Comparison of ENCODE assay signal across 8 mouse cellular contexts in genomic region chr4:132973814-132974398, GRCm38 (mm10). TPM values are rescaled to one million over a fixed set of nuclear protein-coding genes. Genes with fewer than 3 reads are reported as not detected.
DNase-seq lines count a peak whose midpoint lies in the region; ATAC-seq lines count a peak whose summit lies in the region.

Fgr (plus strand) TSS chr4:132974095.

- ATAC-seq in heart, embryonic 11.5 days (replicated peaks; ENCODE audit: insufficient number of reproducible peaks, low FRiP score, low TSS enrichment): no peak
- no peak for ATAC-seq in forebrain, embryonic 16.5 days
- no peak for ATAC-seq in limb, embryonic 11.5 days (ENCODE audit: insufficient number of reproducible peaks, low FRiP score, low TSS enrichment, low read depth)
- no peak for ATAC-seq in midbrain, embryonic 16.5 days
- ATAC-seq in erythroid progenitor cell, adult 5-6 weeks (replicated peaks; ENCODE audit: low FRiP score, poor library complexity, severe bottlenecking): no peak

- no peak within 1 kb of the TSS for H3K27ac ChIP-seq in heart, embryonic 11.5 days (ENCODE audit: low read depth, low read length)
- no peak within 1 kb of the TSS for H3K27ac ChIP-seq in forebrain, embryonic 16.5 days (ENCODE audit: low read length)
- H3K27ac ChIP-seq in limb, embryonic 11.5 days (replicated peaks; ENCODE audit: low read depth, low read length): peak within 1 kb of the TSS; percentile 62; the same call in 1 of the 2 replicates
- H3K27ac ChIP-seq in midbrain, embryonic 16.5 days (ENCODE audit: low read length): peak within 1 kb of the TSS; percentile 28; the same call in 1 of the 2 replicates

- peak within 1 kb of the TSS; percentile 44; the same call in 1 of the 2 replicates for H3K9ac ChIP-seq in heart, embryonic 11.5 days (ENCODE audit: low read depth, low read length)
- H3K9ac ChIP-seq in forebrain, embryonic 16.5 days (replicated peaks; ENCODE audit: low read depth, low read length): no peak within 1 kb of the TSS
- H3K9ac ChIP-seq in limb, embryonic 11.5 days (ENCODE audit: low read length): peak within 1 kb of the TSS; percentile 54
- H3K9ac ChIP-seq in midbrain, embryonic 16.5 days (ENCODE audit: low read depth, low read length): no peak within 1 kb of the TSS

- 10% methylated on average over 21 of the region's 21 CpGs for WGBS in heart, embryonic 11.5 days (ENCODE audit: insufficient replicate concordance)
- WGBS in forebrain, embryonic 16.5 days: 8% methylated on average over 21 of the region's 21 CpGs
- WGBS in limb, embryonic 11.5 days: 13% methylated on average over 21 of the region's 21 CpGs
- WGBS in midbrain, embryonic 16.5 days: 12% methylated on average over 21 of the region's 21 CpGs

- no peak for DNase-seq in heart, postnatal 10 days
- no peak for DNase-seq in limb, embryonic 11.5 days (ENCODE audit: low spot score)
- no peak for DNase-seq in right cerebral cortex, postnatal 4 days
- DNase-seq in frontal cortex, postnatal 10 days (ENCODE audit: low spot score in 2 of 2): no peak

- peaks cover 39% of the 10 kb centered on the region for H3K27me3 ChIP-seq in heart, embryonic 11.5 days (ENCODE audit: control insufficient read depth, insufficient read depth, low read length)
- peaks cover 20% of the 10 kb centered on the region for H3K27me3 ChIP-seq in forebrain, embryonic 16.5 days (replicated peaks; ENCODE audit: control insufficient read depth, insufficient read depth, low read length)
- H3K27me3 ChIP-seq in limb, embryonic 11.5 days (ENCODE audit: control insufficient read depth, insufficient read depth, low read length): 0 out of 2 replicates have a peak, but pooled peaks cover 4% of the 10 kb centered on the region
- peaks cover 8% of the 10 kb centered on the region for H3K27me3 ChIP-seq in midbrain, embryonic 16.5 days (ENCODE audit: control insufficient read depth, insufficient read depth, low read depth, low read length)

- peak within 1 kb of the TSS; percentile 52 for H3K4me2 ChIP-seq in heart, embryonic 11.5 days
- H3K4me2 ChIP-seq in forebrain, embryonic 16.5 days (ENCODE audit: low read length): peak within 1 kb of the TSS; percentile 25; the same call in 1 of the 2 replicates
- H3K4me2 ChIP-seq in limb, embryonic 11.5 days (ENCODE audit: low read depth, severe bottlenecking): peak within 1 kb of the TSS; percentile 53
- H3K4me2 ChIP-seq in midbrain, embryonic 16.5 days (ENCODE audit: low read length): peak within 1 kb of the TSS; percentile 39

- H3K4me3 ChIP-seq in heart, embryonic 11.5 days (ENCODE audit: low read depth, low read length): peak within 1 kb of the TSS; percentile 22
- H3K4me3 ChIP-seq in forebrain, embryonic 16.5 days (replicated peaks; ENCODE audit: low read length): no peak within 1 kb of the TSS; the same call in 1 of the 2 replicates
- peak within 1 kb of the TSS; percentile 10 for H3K4me3 ChIP-seq in limb, embryonic 11.5 days (ENCODE audit: low read depth, low read length)
- H3K4me3 ChIP-seq in midbrain, embryonic 16.5 days (ENCODE audit: low read depth, low read length): no peak within 1 kb of the TSS

- no peaks in the 10 kb centered on the region for H3K9me3 ChIP-seq in heart, embryonic 11.5 days (replicated peaks; ENCODE audit: control insufficient read depth, low read length)
- H3K9me3 ChIP-seq in forebrain, embryonic 16.5 days (ENCODE audit: control insufficient read depth, low read length): no peaks in the 10 kb centered on the region
- no peaks in the 10 kb centered on the region for H3K9me3 ChIP-seq in limb, embryonic 11.5 days (ENCODE audit: control insufficient read depth, low read length)
- no peaks in the 10 kb centered on the region for H3K9me3 ChIP-seq in midbrain, embryonic 16.5 days (replicated peaks; ENCODE audit: control insufficient read depth, low read length, poor library complexity, severe bottlenecking)

- peaks cover 21% of the 10 kb centered on the region for H3K4me1 ChIP-seq in heart, embryonic 11.5 days (ENCODE audit: control insufficient read depth, insufficient read depth, low read length)
- peaks cover 15% of the 10 kb centered on the region for H3K4me1 ChIP-seq in forebrain, embryonic 16.5 days (replicated peaks; ENCODE audit: control insufficient read depth, insufficient read depth, low read length)
- peaks cover 14% of the 10 kb centered on the region for H3K4me1 ChIP-seq in limb, embryonic 11.5 days (ENCODE audit: control insufficient read depth, insufficient read depth, low read length)
- H3K4me1 ChIP-seq in midbrain, embryonic 16.5 days (ENCODE audit: control insufficient read depth, insufficient read depth, low read length): peaks cover 24% of the 10 kb centered on the region

- no peaks in the 10 kb centered on the region for H3K36me3 ChIP-seq in heart, embryonic 11.5 days (ENCODE audit: control insufficient read depth, insufficient read depth, low read length)
- H3K36me3 ChIP-seq in forebrain, embryonic 16.5 days (ENCODE audit: control insufficient read depth, insufficient read depth): no peaks in the 10 kb centered on the region
- H3K36me3 ChIP-seq in limb, embryonic 11.5 days (ENCODE audit: control insufficient read depth, insufficient read depth, low read length): no peaks in the 10 kb centered on the region
- H3K36me3 ChIP-seq in midbrain, embryonic 16.5 days (ENCODE audit: control insufficient read depth, insufficient read depth, low read length): no peaks in the 10 kb centered on the region

- intact Hi-C loops in heart, postnatal 10 days (cut with DNase I): no loop called here

RNA-seq across cellular contexts. Expression of gene Fgr, which starts in this region (rescaled TPM):
- 0.40 and 0.63 TPM in 2 replicates for polyA plus RNA-seq in heart, embryonic 11.5 days (2014; fragmentation: Nextera tagmentation; extraction: Ambion mirVana)
- under 1 TPM; 0.19 to 0.40 TPM for total RNA-seq in heart, postnatal 10 days (2021)
- polyA plus RNA-seq in forebrain, embryonic 16.5 days (2015; fragmentation: Nextera tagmentation; extraction: Ambion mirVana): not detected in 2 replicates
- 0.17 and 0.35 TPM in 2 replicates for polyA plus RNA-seq in limb, embryonic 11.5 days (2014; fragmentation: Nextera tagmentation; extraction: Ambion mirVana)
- 0.05 TPM in 1 of 2 replicates, not detected in the other for polyA plus RNA-seq in midbrain, embryonic 16.5 days (2015; fragmentation: Nextera tagmentation; extraction: Ambion mirVana)
- 8.4 and 12.6 TPM in 2 replicates for total RNA-seq in erythroid progenitor cell, adult 5-6 weeks (2015; ENCODE audit: low replicate concordance)
- total RNA-seq in erythroid progenitor cell, adult 5-6 weeks (2017; ENCODE audit: low replicate concordance): 7.8 and 9.7 TPM in 2 replicates

Comparison
In these comparisons a context has a peak if more than half of its experiments do, and no peak if none do; other contexts are left out.
1. RNA of gene Fgr (total RNA-seq): 7.8 to 12.6 TPM in erythroid progenitor cell, adult 5-6 weeks; 0.19 to 0.40 TPM in heart, postnatal 10 days; every median in the first group is over 4 times any median in the second.
2. H3K27ac ChIP-seq: peak in limb, embryonic 11.5 days (single experiment) and midbrain, embryonic 16.5 days (single experiment); none in heart, embryonic 11.5 days (single experiment) and forebrain, embryonic 16.5 days (single experiment).
3. H3K4me3 ChIP-seq: peak in heart, embryonic 11.5 days (single experiment) and limb, embryonic 11.5 days (single experiment); none in forebrain, embryonic 16.5 days (single experiment) and midbrain, embryonic 16.5 days (single experiment).
4. H3K9ac ChIP-seq: peak in heart, embryonic 11.5 days (single experiment) and limb, embryonic 11.5 days (single experiment); none in forebrain, embryonic 16.5 days (single experiment) and midbrain, embryonic 16.5 days (single experiment).
5. Peak in every context shown above with its lines, with median percentiles within 50 percentile points of each other: H3K4me2 ChIP-seq.